Mouse (Mus musculus): Measurements from ENCODE around the gene Fndc3b. TPM values are rescaled to one million over a fixed set of nuclear protein-coding genes. Genes with fewer than 3 reads are reported as not detected.

The Fndc3b gene
- polyA plus RNA-seq, 1 experiment from 2014 or later: 10.9 TPM

DNA sequence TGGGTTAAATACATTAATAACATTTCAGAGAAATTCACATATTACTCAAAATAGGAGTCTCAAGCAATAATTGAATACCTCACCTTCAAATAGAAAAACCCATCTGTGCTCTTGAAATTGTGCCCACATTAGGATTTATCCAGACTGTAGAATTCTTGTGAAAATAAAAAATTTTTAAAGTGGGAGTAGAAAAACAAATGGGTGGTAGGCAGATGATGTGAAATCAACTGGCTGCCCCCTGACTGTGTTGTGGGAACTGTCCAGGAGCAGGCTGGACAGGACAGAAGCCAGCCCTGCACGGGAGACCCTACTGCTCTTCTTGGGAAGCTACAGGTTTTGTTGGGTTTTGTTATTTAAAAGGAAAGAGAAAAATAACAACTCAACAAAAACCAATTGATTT is 101.0 kb downstream of the Fndc3b start:
- H3K27ac ChIP-seq: no peak overlapping the region
- no peak overlapping the region for H3K4me2 ChIP-seq
- ATAC-seq (ENCODE audit: low FRiP score): no peak
- peaks cover 24% of the 10 kb centered on the region for H3K4me1 ChIP-seq (replicated peaks)
- no peaks in the 10 kb centered on the region for H3K9me3 ChIP-seq
- WGBS: 72% methylated on average over 1 of the region's 1 CpGs
- H3K4me3 ChIP-seq: no peak overlapping the region
- no peaks in the 10 kb centered on the region for H3K36me3 ChIP-seq
- no peaks in the 10 kb centered on the region for H3K27me3 ChIP-seq
- no peak overlapping the region for H3K9ac ChIP-seq

DNA sequence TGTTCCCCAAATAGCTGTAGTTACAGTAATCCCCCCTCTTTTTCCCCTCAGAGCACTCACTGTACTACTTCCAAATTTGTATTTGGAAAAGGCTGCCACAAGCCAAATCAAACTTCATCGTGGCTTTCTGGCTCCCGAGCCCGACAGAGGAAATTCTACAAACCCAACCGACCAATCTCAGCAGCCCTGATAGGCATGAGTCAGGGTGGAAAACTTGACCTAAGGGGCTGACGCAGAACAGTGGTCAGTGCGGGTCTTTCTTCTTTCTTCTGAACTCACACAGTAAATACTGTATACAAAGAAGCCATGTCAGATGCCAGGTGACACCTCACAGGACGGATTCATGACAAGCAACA is 103.3 kb downstream of the Fndc3b start:
- Histone ChIP-seq H3K27ac (peak overlapping the region; percentile 52), H3K36me3 (no peaks in the 10 kb centered on the region), H3K9ac (no peak overlapping the region), H3K4me2 (no peak overlapping the region), H3K9me3 (no peaks in the 10 kb centered on the region), H3K4me1 (replicated peaks) (peaks cover 22% of the 10 kb centered on the region), H3K27me3 (no peaks in the 10 kb centered on the region), H3K4me3 (no peak overlapping the region)
- WGBS: 68% methylated on average over 7 of the region's 7 CpGs
- no peak for ATAC-seq (ENCODE audit: low FRiP score)

- H3K4me1 ChIP-seq (replicated peaks): peaks cover 17% of the 10 kb centered on the region
- H3K4me3 ChIP-seq: no peak overlapping the region
- H3K4me2 ChIP-seq: no peak overlapping the region
- WGBS: 65% methylated on average over 9 of the region's 9 CpGs
- peak overlapping the region; percentile 52 for H3K27ac ChIP-seq
- ATAC-seq (ENCODE audit: low FRiP score): peak; percentile 78
- H3K36me3 ChIP-seq: no peaks in the 10 kb centered on the region
- no peaks in the 10 kb centered on the region for H3K9me3 ChIP-seq
- no peaks in the 10 kb centered on the region for H3K27me3 ChIP-seq
- H3K9ac ChIP-seq: no peak overlapping the region
These were observed 103.9 kb downstream of the Fndc3b start for GRCm38 (mm10) chr3:27607081-27607795.

DNA sequence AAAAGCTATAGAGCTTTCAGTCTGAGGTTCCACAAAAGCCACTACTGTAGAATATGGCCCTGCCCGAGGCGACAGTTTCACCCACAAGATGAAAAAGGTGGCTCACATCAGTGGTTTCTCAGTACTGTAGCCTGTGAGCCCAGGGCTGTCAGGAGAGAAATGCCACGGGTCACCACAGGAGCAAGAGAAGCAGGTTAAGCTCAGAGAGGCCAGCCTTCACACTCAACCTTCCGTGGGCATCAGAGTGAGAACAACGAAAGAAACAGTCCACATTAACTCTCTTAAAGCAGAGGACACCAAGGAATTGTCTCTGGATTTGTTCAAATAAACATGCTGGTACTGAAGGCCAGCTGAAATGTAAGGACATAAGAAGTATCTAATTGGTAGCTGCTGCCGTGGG is 104.5 kb downstream of the Fndc3b start:
- WGBS: 86% methylated on average over 6 of the region's 6 CpGs
- peak overlapping the region; percentile 52; the same call in 1 of the 2 replicates for H3K27ac ChIP-seq

GRCm38 (mm10) chr3:27605613-27606012 is 105.5 kb downstream of the Fndc3b start:
- Histone ChIP-seq H3K9ac (no peak overlapping the region), H3K36me3 (no peaks in the 10 kb centered on the region), H3K9me3 (no peaks in the 10 kb centered on the region), H3K4me3 (no peak overlapping the region), H3K4me2 (no peak overlapping the region), H3K27ac (no peak overlapping the region), H3K27me3 (no peaks in the 10 kb centered on the region), H3K4me1 (replicated peaks) (peaks cover 25% of the 10 kb centered on the region)
- WGBS: 96% methylated on average over 4 of the region's 4 CpGs
- no peak for ATAC-seq (ENCODE audit: low FRiP score)

More for the DNA sequence above, 104.5 kb downstream of the Fndc3b start:
- no peak overlapping the region for H3K9ac ChIP-seq
- H3K27me3 ChIP-seq: no peaks in the 10 kb centered on the region
- no peak overlapping the region for H3K4me3 ChIP-seq
- peaks cover 17% of the 10 kb centered on the region for H3K4me1 ChIP-seq (replicated peaks)
- H3K9me3 ChIP-seq: no peaks in the 10 kb centered on the region
- no peak for ATAC-seq (ENCODE audit: low FRiP score)
- no peaks in the 10 kb centered on the region for H3K36me3 ChIP-seq
- H3K4me2 ChIP-seq: no peak overlapping the region

DNA sequence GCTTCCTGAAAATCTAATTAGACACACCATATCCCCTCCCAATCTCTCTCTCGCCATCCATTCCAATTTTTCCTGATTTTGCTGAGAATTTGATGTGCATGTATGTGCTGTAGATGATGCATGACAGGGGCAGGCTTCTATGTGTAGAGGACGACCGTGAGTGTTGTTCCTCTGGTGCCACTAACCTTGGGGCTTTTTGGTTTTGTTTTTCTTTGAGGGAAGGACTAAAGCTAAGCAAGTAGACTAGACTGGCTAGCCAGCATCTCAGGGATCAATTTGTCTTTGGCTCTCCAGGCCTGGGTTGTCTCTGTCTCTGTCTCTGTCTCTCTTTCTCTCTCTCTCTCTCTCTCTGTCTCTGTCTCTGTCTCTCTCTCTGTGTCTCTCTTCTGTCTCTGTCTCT is 106.0 kb downstream of the Fndc3b start:
- Histone ChIP-seq H3K9ac (no peak overlapping the region), H3K4me1 (replicated peaks) (peaks cover 30% of the 10 kb centered on the region), H3K27me3 (no peaks in the 10 kb centered on the region), H3K4me2 (no peak overlapping the region), H3K4me3 (no peak overlapping the region), H3K27ac (no peak overlapping the region), H3K36me3 (no peaks in the 10 kb centered on the region), H3K9me3 (no peaks in the 10 kb centered on the region)
- WGBS: 94% methylated on average over 3 of the region's 3 CpGs
- no peak for ATAC-seq (ENCODE audit: low FRiP score)

- no peaks in the 10 kb centered on the region for H3K27me3 ChIP-seq
These were observed 106.5 kb downstream of the Fndc3b start for GRCm38 (mm10) chr3:27604629-27605028.

GRCm38 (mm10) chr3:27603905-27604620 is 107.0 kb downstream of the Fndc3b start:
- no peaks in the 10 kb centered on the region for H3K9me3 ChIP-seq
- no peak overlapping the region for H3K9ac ChIP-seq
- H3K4me3 ChIP-seq: no peak overlapping the region
- ATAC-seq (ENCODE audit: low FRiP score): no peak
- 78% methylated on average over 13 of the region's 13 CpGs for WGBS
- peaks cover 33% of the 10 kb centered on the region for H3K4me1 ChIP-seq (replicated peaks)
- no peaks in the 10 kb centered on the region for H3K27me3 ChIP-seq
- H3K36me3 ChIP-seq: no peaks in the 10 kb centered on the region
- no peak overlapping the region for H3K27ac ChIP-seq
- H3K4me2 ChIP-seq: no peak overlapping the region

More at GRCm38 (mm10) chr3:27604629-27605028, 106.5 kb downstream of the Fndc3b start:
- 79% methylated on average over 4 of the region's 4 CpGs for WGBS
- ATAC-seq (ENCODE audit: low FRiP score): no peak
- peaks cover 33% of the 10 kb centered on the region for H3K4me1 ChIP-seq (replicated peaks)
- no peaks in the 10 kb centered on the region for H3K9me3 ChIP-seq
- no peak overlapping the region for H3K9ac ChIP-seq
- no peak overlapping the region for H3K27ac ChIP-seq
- no peaks in the 10 kb centered on the region for H3K36me3 ChIP-seq
- H3K4me3 ChIP-seq: no peak overlapping the region
- H3K4me2 ChIP-seq: no peak overlapping the region

DNA sequence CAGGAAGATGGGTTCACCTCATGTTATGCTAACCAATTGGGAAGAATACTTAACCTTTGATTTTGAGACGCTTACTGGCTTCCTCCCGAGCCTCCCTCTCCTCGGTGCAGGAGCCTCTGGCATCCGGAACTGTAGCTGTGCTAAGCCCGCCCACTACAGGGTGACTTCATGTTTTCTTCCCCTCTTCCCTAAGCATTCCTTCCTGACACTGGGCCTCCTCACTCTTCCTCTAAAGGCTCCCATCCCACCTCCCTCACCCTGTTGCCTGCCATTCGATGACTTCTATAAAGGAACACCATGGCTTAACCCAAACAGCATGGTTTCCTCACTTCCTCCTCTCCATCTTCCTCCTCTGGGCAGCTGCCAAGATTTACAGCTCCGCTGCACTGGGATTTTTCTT is 110.5 kb downstream of the Fndc3b start:
- Histone ChIP-seq H3K4me3 (no peak overlapping the region), H3K4me1 (replicated peaks) (peaks cover 19% of the 10 kb centered on the region), H3K9ac (no peak overlapping the region), H3K27me3 (no peaks in the 10 kb centered on the region), H3K27ac (no peak overlapping the region), H3K4me2 (no peak overlapping the region), H3K36me3 (no peaks in the 10 kb centered on the region), H3K9me3 (no peaks in the 10 kb centered on the region)
- WGBS: 76% methylated on average over 7 of the region's 7 CpGs
- ATAC-seq (ENCODE audit: low FRiP score): no peak

GRCm38 (mm10) chr3:27600197-27600596 is 110.9 kb downstream of the Fndc3b start:
- H3K36me3 ChIP-seq: no peaks in the 10 kb centered on the region
- H3K4me1 ChIP-seq (replicated peaks): peaks cover 19% of the 10 kb centered on the region
- H3K9ac ChIP-seq: no peak overlapping the region
- no peak overlapping the region for H3K4me3 ChIP-seq
- H3K4me2 ChIP-seq: no peak overlapping the region
- WGBS: 46% methylated on average over 4 of the region's 4 CpGs
- no peaks in the 10 kb centered on the region for H3K27me3 ChIP-seq
- no peak overlapping the region for H3K27ac ChIP-seq
- no peaks in the 10 kb centered on the region for H3K9me3 ChIP-seq
- no peak for ATAC-seq (ENCODE audit: low FRiP score)

- 91% methylated on average over 11 of the region's 11 CpGs for WGBS
- no peak overlapping the region for H3K9ac ChIP-seq
- no peaks in the 10 kb centered on the region for H3K36me3 ChIP-seq
- no peak overlapping the region for H3K4me2 ChIP-seq
- H3K4me1 ChIP-seq (replicated peaks): peaks cover 16% of the 10 kb centered on the region
- H3K27ac ChIP-seq: no peak overlapping the region
- H3K27me3 ChIP-seq: no peaks in the 10 kb centered on the region
- H3K4me3 ChIP-seq: no peak overlapping the region
- no peaks in the 10 kb centered on the region for H3K9me3 ChIP-seq
- no peak for ATAC-seq (ENCODE audit: low FRiP score)
These were observed 112.4 kb downstream of the Fndc3b start for GRCm38 (mm10) chr3:27598437-27599382.

DNA sequence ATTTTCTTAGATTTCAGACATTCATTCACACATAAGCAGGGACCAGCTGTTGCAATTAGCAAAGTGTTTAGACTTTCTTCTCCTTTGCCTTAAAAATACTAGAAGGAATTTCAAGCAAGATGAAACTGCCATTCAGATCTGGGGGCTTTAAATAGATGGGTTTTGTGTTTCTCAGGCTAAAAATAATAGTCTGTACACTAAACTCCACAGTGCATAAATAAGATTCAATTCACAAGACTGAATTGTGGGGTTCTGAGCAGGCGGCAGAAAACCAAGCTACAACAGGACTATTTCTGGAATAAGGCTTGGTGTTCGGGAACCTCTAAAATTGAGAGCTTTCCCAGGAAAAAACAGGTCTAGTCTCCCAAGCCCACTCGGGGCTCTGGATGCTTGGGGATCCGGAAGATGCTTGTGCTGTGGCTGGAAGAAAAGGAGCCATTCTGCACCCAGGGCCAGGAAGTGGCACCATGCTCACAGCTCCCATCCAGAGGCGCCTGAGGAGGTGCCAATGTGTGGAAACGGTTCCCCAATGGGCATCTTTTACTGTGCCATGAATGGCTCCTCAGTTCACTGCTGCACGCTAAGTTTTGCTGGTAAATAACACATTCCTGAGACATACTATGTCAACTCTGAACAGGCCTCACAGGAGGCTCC is 117.5 kb downstream of the Fndc3b start:
- Histone ChIP-seq H3K27ac (no peak overlapping the region), H3K27me3 (no peaks in the 10 kb centered on the region), H3K4me2 (no peak overlapping the region), H3K9ac (no peak overlapping the region), H3K36me3 (no peaks in the 10 kb centered on the region), H3K4me1 (replicated peaks) (no peaks in the 10 kb centered on the region), H3K9me3 (no peaks in the 10 kb centered on the region), H3K4me3 (no peak overlapping the region)
- ATAC-seq (ENCODE audit: low FRiP score): no peak
- WGBS: 86% methylated on average over 7 of the region's 7 CpGs
